In the genomic region with DNA sequence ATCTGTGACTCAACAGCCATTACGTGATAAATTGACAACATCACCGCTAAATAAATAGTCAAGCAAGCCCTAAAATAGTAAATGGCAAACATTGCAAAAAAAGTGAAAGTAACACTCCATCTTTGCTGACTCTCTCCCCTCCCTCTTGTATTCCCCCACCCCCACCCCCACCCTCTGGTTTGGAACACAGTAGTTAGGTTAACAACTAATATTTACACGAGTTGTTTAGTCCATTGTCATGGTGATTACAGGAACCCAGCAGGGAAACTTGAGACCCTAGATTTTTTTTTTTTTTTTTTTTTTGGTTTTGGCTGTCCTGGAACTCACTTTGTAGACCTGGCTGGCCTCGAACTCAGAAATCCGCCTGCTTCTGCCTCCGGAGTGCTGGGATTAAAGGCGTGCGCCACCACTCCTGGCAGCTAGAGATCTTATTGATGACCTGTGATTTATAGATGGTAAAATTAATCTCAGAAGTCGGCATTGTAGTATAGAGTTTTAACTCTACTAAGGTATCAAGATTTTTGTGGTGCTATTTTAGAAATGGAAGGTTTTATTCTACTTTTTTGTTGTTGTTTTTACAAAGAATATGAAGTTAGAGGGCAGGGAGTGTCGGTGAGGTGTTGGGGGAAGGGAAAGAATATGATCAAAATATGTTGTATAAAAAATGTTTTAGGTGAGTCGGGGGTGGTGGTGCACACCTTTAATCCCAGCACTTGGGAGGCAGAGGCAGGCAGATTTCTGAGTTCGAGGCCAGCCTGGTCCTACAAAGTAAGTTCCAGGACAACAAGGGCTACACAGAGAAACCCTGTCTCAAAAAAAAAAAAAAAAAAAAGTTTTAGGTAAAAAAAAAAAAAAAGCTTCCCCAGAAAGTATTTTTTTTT, we compare ENCODE assay signal across 8 mouse cellular contexts. TPM values are rescaled to one million over a fixed set of nuclear protein-coding genes. Genes with fewer than 3 reads are reported as not detected.
DNase-seq lines count a peak whose midpoint lies in the region; ATAC-seq and TF ChIP-seq lines count a peak whose summit lies in the region.

No protein-coding gene starts in this region.

- intact Hi-C loops in left cerebral cortex, adult 2 months (cut with DNase I), result loop anchor here (1.0 to 2.0 kb wide), 4 partner anchors 38 to 89 kb away; a partner anchor contains a TSS

- H3K36me3 ChIP-seq in midbrain, embryonic 10.5 days, result no peaks in the 10 kb centered on the region

- TF ChIP-seq CTCF in left cerebral cortex, adult 2 months (IDR thresholded peaks at IDR 0.05), result no peak
- TF ChIP-seq CTCF in cortical plate, adult 2 months (IDR thresholded peaks at IDR 0.05; ENCODE audit: extremely low read depth, insufficient read depth, low read length), result no peak

- no peak for DNase-seq in left cerebral cortex, adult 2 months (ENCODE audit: extremely low spot score in 1 of 2, low spot score in 2 of 2)
- no peak for DNase-seq in left cerebral cortex, adult 9 months (ENCODE audit: low spot score in 2 of 2)
- DNase-seq in hindlimb bud, embryonic 11.5 days (ENCODE audit: extremely low spot score, low read depth, low spot score), result peak; percentile 42
- no peak for DNase-seq in midbrain, embryonic 10.5 days (ENCODE audit: low spot score)
- DNase-seq in gastrocnemius, postnatal 25 days, result no peak
- DNase-seq in layer of hippocampus, postnatal 25 days (ENCODE audit: extremely low spot score in 1 of 2, low spot score in 1 of 2), result no peak

- 67% methylated on average over 12 of the region's 12 CpGs for WGBS in midbrain, embryonic 10.5 days

- ATAC-seq in monocyte, adult 5-6 weeks (replicated peaks; ENCODE audit: insufficient number of reproducible peaks, low FRiP score, low TSS enrichment, poor library complexity, severe bottlenecking), result no peak

- H3K4me1 ChIP-seq in cortical plate, adult 2 months (ENCODE audit: control insufficient read depth, insufficient read depth, low read length), result no peaks in the 10 kb centered on the region
- H3K4me1 ChIP-seq in midbrain, embryonic 10.5 days, result peaks cover 11% of the 10 kb centered on the region; the same call in 1 of the 2 replicates

- H3K4me3 ChIP-seq in left cerebral cortex, adult 2 months, result peak overlapping the region; percentile 100
- H3K4me3 ChIP-seq in cortical plate, adult 2 months (ENCODE audit: insufficient read depth, low read length), result peak overlapping the region; percentile 88
- H3K4me3 ChIP-seq in midbrain, embryonic 10.5 days, result peak overlapping the region; percentile 82

- H3K27ac ChIP-seq in left cerebral cortex, adult 2 months, result peak overlapping the region; percentile 100
- H3K27ac ChIP-seq in cortical plate, adult 2 months (ENCODE audit: insufficient read depth, low read length), result peak overlapping the region; percentile 100
- H3K27ac ChIP-seq in midbrain, embryonic 10.5 days (replicated peaks), result peak overlapping the region; percentile 100

- no peak for TF ChIP-seq POLR2A in cortical plate, adult 2 months (IDR thresholded peaks at IDR 0.05; ENCODE audit: extremely low read depth, insufficient read depth, low read length)

- H3K27me3 ChIP-seq in midbrain, embryonic 10.5 days (ENCODE audit: low read depth, poor library complexity, severe bottlenecking), result no peaks in the 10 kb centered on the region

- H3K9me3 ChIP-seq in midbrain, embryonic 10.5 days (replicated peaks), result no peaks in the 10 kb centered on the region

RNA-seq across cellular contexts. Expression of a gene that starts 1.1 kb away (rescaled TPM):
- 10 to 100 TPM in 1 of 2 experiments, 1 to 10 TPM in 1; 8.9 to 10.8 TPM for total RNA-seq in left cerebral cortex, adult 2 months (2021)
- polyA plus RNA-seq in cortical plate, adult 2 months (2012; rRNA removed), result 7.0 and 7.3 TPM in 2 replicates
- polyA plus RNA-seq in midbrain, embryonic 10.5 days (2016; fragmentation: Nextera tagmentation; extraction: Ambion mirVana), result 7.9 and 8.0 TPM in 2 replicates
- 10 to 100 TPM; 10.7 to 12.1 TPM for total RNA-seq in gastrocnemius, postnatal 25 days (2021)
- total RNA-seq in monocyte, adult 5-6 weeks (2017), result 2.7 to 5.7 TPM (median 5.0 TPM) in 3 replicates
- total RNA-seq in layer of hippocampus, postnatal 25 days (2021), result 10 to 100 TPM in 1 of 2 experiments, 1 to 10 TPM in 1; 8.1 to 10.1 TPM
